Mouse (Mus musculus): ENCODE measurements around the gene Lgals3bp. TPM values are rescaled to one million over a fixed set of nuclear protein-coding genes. Genes with fewer than 3 reads are reported as not detected.

Lgals3bp gene
- polyA plus RNA-seq, 1 experiment from 2014 or later: 74.1 TPM

GRCm38 (mm10) chr11:118430291-118430885, 28.5 kb upstream of the Lgals3bp start:
- Histone ChIP-seq H3K4me3 (ENCODE audit: low read depth, low read length) (no peak overlapping the region), H3K9ac (replicated peaks) (no peak overlapping the region), H3K27me3 (ENCODE audit: insufficient read depth, low read length) (peaks cover 7% of the 10 kb centered on the region; the same call in 1 of the 2 replicates), H3K9me3 (ENCODE audit: low read length) (no peaks in the 10 kb centered on the region), H3K27ac (ENCODE audit: low read depth) (peak overlapping the region; percentile 44; the same call in 1 of the 2 replicates), H3K4me1 (ENCODE audit: insufficient read depth) (no peaks in the 10 kb centered on the region), H3K36me3 (replicated peaks; ENCODE audit: insufficient read depth, low read length) (no peaks in the 10 kb centered on the region), H3K4me2 (ENCODE audit: low read depth, low read length) (no peak overlapping the region)
- WGBS (ENCODE audit: insufficient replicate concordance): 42% methylated on average over 4 of the region's 4 CpGs
- no peak for TF ChIP-seq CTCF (IDR thresholded peaks at IDR 0.05; ENCODE audit: low read depth)
- TF ChIP-seq EP300 (IDR thresholded peaks at IDR 0.05; ENCODE audit: low read depth): no peak
- DNase-seq: no peak
- ATAC-seq: peak; percentile 37

DNA sequence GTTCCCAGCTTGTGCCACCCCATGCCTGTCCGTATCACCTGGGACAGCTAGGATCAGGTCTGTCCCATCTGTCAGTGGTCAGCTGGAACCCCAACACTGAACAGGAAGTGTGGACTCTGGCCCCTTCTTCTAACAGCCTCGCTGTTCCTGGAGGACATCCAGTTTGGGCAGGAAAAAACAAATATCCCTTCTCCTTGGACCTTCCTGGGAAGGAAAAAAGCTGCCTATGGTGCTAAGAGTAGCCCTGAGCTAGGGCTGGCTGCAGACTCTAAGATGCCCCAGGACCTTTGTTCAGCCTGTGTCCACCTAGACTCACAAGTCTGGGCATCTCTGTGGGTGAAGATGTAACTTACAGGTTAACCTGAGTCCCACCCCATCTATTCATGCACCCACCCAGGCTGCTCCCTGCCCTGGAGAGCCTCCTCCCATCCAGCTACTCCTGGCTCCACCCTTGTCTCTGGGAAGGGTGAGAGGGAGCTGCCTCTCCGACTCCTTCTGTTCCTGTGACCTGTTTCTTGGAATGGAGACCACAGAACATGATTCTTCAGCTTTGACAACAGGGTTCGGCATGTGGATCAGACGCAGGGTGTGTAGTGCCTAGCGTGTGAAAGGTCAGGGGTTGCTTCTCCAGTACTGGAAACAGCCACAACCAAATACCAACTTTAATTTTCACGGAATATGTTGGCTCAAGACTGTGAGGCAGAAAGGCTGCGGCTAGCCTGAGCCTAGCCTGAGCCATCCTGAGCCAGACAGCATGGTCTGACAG, 27.2 kb upstream of the Lgals3bp start:
- no peak for ATAC-seq
- H3K4me2 ChIP-seq (ENCODE audit: low read depth, low read length): peak overlapping the region; percentile 42; the same call in 1 of the 2 replicates
- peak overlapping the region; percentile 55 for H3K27ac ChIP-seq (ENCODE audit: low read depth)
- peak overlapping the region; percentile 12; the same call in 1 of the 2 replicates for H3K4me3 ChIP-seq (ENCODE audit: low read depth, low read length)
- H3K9me3 ChIP-seq (ENCODE audit: low read length): no peaks in the 10 kb centered on the region
- no peaks in the 10 kb centered on the region for H3K4me1 ChIP-seq (ENCODE audit: insufficient read depth)
- H3K36me3 ChIP-seq (replicated peaks; ENCODE audit: insufficient read depth, low read length): no peaks in the 10 kb centered on the region
- no peak for DNase-seq
- H3K9ac ChIP-seq (replicated peaks): 0 out of 2 replicates have a peak overlapping the region, but pooled peaks have one; percentile 11
- no peak for TF ChIP-seq CTCF (IDR thresholded peaks at IDR 0.05; ENCODE audit: low read depth)
- no peak for TF ChIP-seq EP300 (IDR thresholded peaks at IDR 0.05; ENCODE audit: low read depth)
- peaks cover 7% of the 10 kb centered on the region; the same call in 1 of the 2 replicates for H3K27me3 ChIP-seq (ENCODE audit: insufficient read depth, low read length)
- 58% methylated on average over 8 of the region's 8 CpGs for WGBS (ENCODE audit: insufficient replicate concordance)

DNA sequence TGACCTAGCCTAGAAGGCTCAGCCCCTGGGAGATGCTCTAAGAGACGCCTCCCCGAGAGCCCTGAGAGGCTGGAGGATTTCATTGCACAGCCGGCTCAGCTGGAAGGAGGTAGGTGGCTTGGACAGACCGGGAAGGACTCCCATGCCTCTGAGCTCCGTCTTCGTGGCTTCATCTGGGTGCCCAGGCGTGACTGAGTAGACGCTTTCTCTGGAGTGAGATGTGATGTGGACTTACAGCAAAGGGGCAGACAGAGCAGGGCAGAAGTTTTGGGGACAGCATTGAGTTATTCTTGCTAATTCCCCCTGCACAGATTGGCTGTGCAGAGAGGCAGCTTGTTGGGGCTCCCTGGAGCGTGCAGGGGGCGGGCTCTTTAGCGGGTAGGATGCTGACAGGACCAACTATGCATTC, 26.6 kb upstream of the Lgals3bp start:
- Histone ChIP-seq H3K4me2 (ENCODE audit: low read depth, low read length) (peak overlapping the region; percentile 42), H3K4me1 (ENCODE audit: insufficient read depth) (peaks cover 5% of the 10 kb centered on the region; the same call in 1 of the 2 replicates), H3K9me3 (ENCODE audit: low read length) (no peaks in the 10 kb centered on the region), H3K9ac (replicated peaks) (no peak overlapping the region), H3K27ac (ENCODE audit: low read depth) (peak overlapping the region; percentile 55), H3K36me3 (replicated peaks; ENCODE audit: insufficient read depth, low read length) (no peaks in the 10 kb centered on the region), H3K27me3 (ENCODE audit: insufficient read depth, low read length) (peaks cover 7% of the 10 kb centered on the region; the same call in 1 of the 2 replicates), H3K4me3 (ENCODE audit: low read depth, low read length) (peak overlapping the region; percentile 12)
- DNase-seq: no peak
- TF ChIP-seq CTCF (IDR thresholded peaks at IDR 0.05; ENCODE audit: low read depth) (no peak), EP300 (IDR thresholded peaks at IDR 0.05; ENCODE audit: low read depth) (no peak)
- WGBS (ENCODE audit: insufficient replicate concordance): 12% methylated on average over 11 of the region's 11 CpGs
- ATAC-seq: no peak

DNA sequence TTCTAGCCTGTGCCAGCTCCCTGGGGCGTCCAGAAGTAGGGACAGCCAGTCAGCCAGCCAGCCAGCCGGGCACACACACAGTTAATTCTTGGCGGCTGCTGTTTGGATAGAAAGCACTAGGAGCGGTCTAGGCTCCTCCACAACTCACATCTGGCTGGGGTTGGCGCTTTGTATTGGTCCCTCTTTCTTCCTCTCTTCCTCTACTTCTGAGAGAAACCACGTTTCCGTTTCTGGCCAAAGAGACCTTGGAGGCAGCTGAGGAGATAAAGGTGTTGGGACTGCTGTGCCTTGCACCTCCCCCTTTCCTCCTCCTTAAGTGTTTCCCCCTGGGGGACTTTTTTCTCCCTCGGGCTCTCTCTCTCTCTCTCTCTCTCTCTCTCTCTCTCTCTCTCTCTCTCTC, 26.1 kb upstream of the Lgals3bp start, which contains the start of gene C1qtnf1:
TSS of gene C1qtnf1 (plus strand) at position 218 of the 400 bp plus-strand sequence.
- peaks cover 6% of the 10 kb centered on the region; the same call in 1 of the 2 replicates for H3K4me1 ChIP-seq (ENCODE audit: insufficient read depth)
- 2% methylated on average over 8 of the region's 8 CpGs for WGBS (ENCODE audit: insufficient replicate concordance)
- H3K27ac ChIP-seq (ENCODE audit: low read depth): peak within 1 kb of the TSS; percentile 55
- no peaks in the 10 kb centered on the region for H3K36me3 ChIP-seq (replicated peaks; ENCODE audit: insufficient read depth, low read length)
- H3K4me3 ChIP-seq (ENCODE audit: low read depth, low read length): peak within 1 kb of the TSS; percentile 12
- H3K27me3 ChIP-seq (ENCODE audit: insufficient read depth, low read length): peaks cover 7% of the 10 kb centered on the region; the same call in 1 of the 2 replicates
- TF ChIP-seq EP300 (IDR thresholded peaks at IDR 0.05; ENCODE audit: low read depth) (no peak), CTCF (IDR thresholded peaks at IDR 0.05; ENCODE audit: low read depth) (no peak)
- H3K4me2 ChIP-seq (ENCODE audit: low read depth, low read length): peak within 1 kb of the TSS; percentile 42
- DNase-seq (no peak), ATAC-seq (no peak)
- H3K9me3 ChIP-seq (ENCODE audit: low read length): no peaks in the 10 kb centered on the region
- H3K9ac ChIP-seq (replicated peaks): 0 out of 2 replicates have a peak within 1 kb of the TSS, but pooled peaks have one; percentile 11

DNA sequence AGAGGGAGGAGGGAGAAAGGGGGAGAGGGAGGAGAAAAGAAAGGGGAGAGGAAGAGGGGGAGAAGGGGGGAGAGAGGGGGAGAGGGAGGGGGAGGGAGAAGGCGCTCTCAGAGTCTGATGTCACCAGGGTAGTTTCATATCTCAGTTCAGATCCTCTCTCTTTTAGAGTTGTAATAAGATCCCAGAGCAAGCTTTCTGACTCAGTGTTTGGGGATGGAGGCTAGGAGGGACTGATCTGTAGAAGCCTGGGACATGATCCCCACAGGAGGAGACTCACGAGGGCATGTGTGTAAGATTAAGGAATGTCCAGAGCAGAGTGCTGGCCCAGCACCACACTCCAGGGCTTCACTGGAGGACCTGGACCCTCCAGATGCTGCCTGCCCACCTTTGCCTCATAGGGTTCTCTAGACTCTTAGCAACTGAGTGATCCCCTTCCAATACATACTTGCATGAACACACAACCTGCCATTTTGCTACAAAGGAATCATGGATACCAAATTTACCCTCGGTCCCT, 25.4 kb upstream of the Lgals3bp start:
- no peak overlapping the region for H3K9ac ChIP-seq (replicated peaks)
- no peak for TF ChIP-seq CTCF (IDR thresholded peaks at IDR 0.05; ENCODE audit: low read depth)
- TF ChIP-seq EP300 (IDR thresholded peaks at IDR 0.05; ENCODE audit: low read depth): no peak
- peaks cover 7% of the 10 kb centered on the region; the same call in 1 of the 2 replicates for H3K27me3 ChIP-seq (ENCODE audit: insufficient read depth, low read length)
- 17% methylated on average over 3 of the region's 3 CpGs for WGBS (ENCODE audit: insufficient replicate concordance)
- H3K27ac ChIP-seq (ENCODE audit: low read depth): 0 out of 2 replicates have a peak overlapping the region, but pooled peaks have one; percentile 18
- no peak overlapping the region for H3K4me3 ChIP-seq (ENCODE audit: low read depth, low read length)
- peaks cover 6% of the 10 kb centered on the region; the same call in 1 of the 2 replicates for H3K4me1 ChIP-seq (ENCODE audit: insufficient read depth)
- no peaks in the 10 kb centered on the region for H3K36me3 ChIP-seq (replicated peaks; ENCODE audit: insufficient read depth, low read length)
- no peak for DNase-seq
- H3K9me3 ChIP-seq (ENCODE audit: low read length): no peaks in the 10 kb centered on the region
- ATAC-seq: no peak
- H3K4me2 ChIP-seq (ENCODE audit: low read depth, low read length): no peak overlapping the region

DNA sequence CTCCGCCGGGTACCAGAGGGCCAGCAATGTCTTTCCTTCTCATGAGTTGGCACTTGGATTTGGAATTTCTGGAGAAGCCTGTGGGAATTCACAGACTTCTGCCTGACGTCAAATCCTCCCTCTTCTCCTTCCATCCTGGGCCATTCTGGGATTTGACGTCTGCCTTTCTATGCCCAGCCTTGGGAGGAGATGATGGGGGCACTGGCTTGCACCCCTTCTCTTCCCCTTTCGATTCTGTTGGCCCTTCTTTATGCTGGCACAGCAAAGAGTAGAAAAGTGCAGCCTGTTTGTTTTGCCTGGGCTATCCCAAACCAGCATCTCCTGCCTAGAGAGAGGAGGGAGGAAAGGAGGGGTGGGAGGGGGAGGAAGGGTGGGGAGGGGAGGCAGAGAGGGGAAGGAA, 24.9 kb upstream of the Lgals3bp start:
- TF ChIP-seq EP300 (IDR thresholded peaks at IDR 0.05; ENCODE audit: low read depth) (no peak), CTCF (IDR thresholded peaks at IDR 0.05; ENCODE audit: low read depth) (no peak)
- ATAC-seq: no peak
- Histone ChIP-seq H3K4me3 (ENCODE audit: low read depth, low read length) (no peak overlapping the region), H3K36me3 (replicated peaks; ENCODE audit: insufficient read depth, low read length) (no peaks in the 10 kb centered on the region), H3K4me2 (ENCODE audit: low read depth, low read length) (no peak overlapping the region), H3K9me3 (ENCODE audit: low read length) (no peaks in the 10 kb centered on the region), H3K27ac (ENCODE audit: low read depth) (no peak overlapping the region), H3K9ac (replicated peaks) (no peak overlapping the region), H3K4me1 (ENCODE audit: insufficient read depth) (peaks cover 6% of the 10 kb centered on the region; the same call in 1 of the 2 replicates), H3K27me3 (ENCODE audit: insufficient read depth, low read length) (peaks cover 7% of the 10 kb centered on the region; the same call in 1 of the 2 replicates)
- no peak for DNase-seq
- WGBS (ENCODE audit: insufficient replicate concordance): 56% methylated on average over 5 of the region's 5 CpGs
